8 mouse cellular contexts compared by ENCODE assay signal in the genomic region with DNA sequence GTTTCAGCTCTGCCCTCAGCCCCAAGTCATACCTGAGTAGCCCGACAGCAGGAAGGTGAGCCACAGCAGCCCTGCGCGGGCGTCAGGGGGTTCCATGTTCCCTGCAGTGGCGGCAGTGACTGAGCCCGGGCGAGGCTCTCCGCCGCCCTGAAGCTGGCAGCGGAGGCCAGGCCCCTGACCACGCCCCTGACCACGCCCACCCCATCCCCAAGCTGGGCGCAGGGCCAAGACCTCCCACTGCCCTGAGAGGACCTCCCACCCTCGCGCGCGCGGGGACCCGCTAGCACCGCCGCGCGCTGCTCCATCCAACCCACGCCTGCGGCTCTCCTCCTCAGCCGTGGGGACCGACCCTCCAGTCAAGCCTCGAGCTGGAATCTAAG. TPM values are rescaled to one million over a fixed set of nuclear protein-coding genes. Genes with fewer than 3 reads are reported as not detected.
DNase-seq lines count a peak whose midpoint lies in the region; ATAC-seq lines count a peak whose summit lies in the region.
"Had no signal": no experiment of that assay in that cellular context is flagged by ENCODE, and none has a peak within 500 bp of the region (broad histone marks: within the 10 kb centered on the region; RNA-seq: fewer than 3 reads in every experiment).

No protein-coding gene starts in this region.

- H3K36me3 ChIP-seq in hindbrain, embryonic 16.5 days (ENCODE audit: control insufficient read depth, insufficient read depth, low read length), result no peaks in the 10 kb centered on the region
- H3K36me3 ChIP-seq in limb, embryonic 11.5 days (ENCODE audit: control insufficient read depth, insufficient read depth, low read length), result no peaks in the 10 kb centered on the region
- H3K36me3 ChIP-seq in midbrain, embryonic 13.5 days, result no peaks in the 10 kb centered on the region

- H3K4me1 ChIP-seq in hindbrain, embryonic 16.5 days (ENCODE audit: control insufficient read depth, insufficient read depth, low read depth, low read length), result peaks cover 13% of the 10 kb centered on the region
- peaks cover 18% of the 10 kb centered on the region for H3K4me1 ChIP-seq in limb, embryonic 11.5 days (ENCODE audit: control insufficient read depth, insufficient read depth, low read length)
- H3K4me1 ChIP-seq in midbrain, embryonic 13.5 days (replicated peaks), result peaks cover 21% of the 10 kb centered on the region

- WGBS in hindbrain, embryonic 16.5 days, result under 1% methylated on average over 28 of the region's 28 CpGs
- WGBS in limb, embryonic 11.5 days, result 1% methylated on average over 28 of the region's 28 CpGs
- WGBS in midbrain, embryonic 13.5 days, result under 1% methylated on average over 28 of the region's 28 CpGs

- peak overlapping the region; percentile 90 for H3K4me2 ChIP-seq in hindbrain, embryonic 16.5 days (ENCODE audit: low read length)
- H3K4me2 ChIP-seq in limb, embryonic 11.5 days (ENCODE audit: low read depth, severe bottlenecking), result peak overlapping the region; percentile 87
- peak overlapping the region; percentile 66 for H3K4me2 ChIP-seq in midbrain, embryonic 13.5 days (replicated peaks)

- H3K4me3 ChIP-seq in hindbrain, embryonic 16.5 days (ENCODE audit: low read length), result peak overlapping the region; percentile 47
- peak overlapping the region; percentile 43 for H3K4me3 ChIP-seq in limb, embryonic 11.5 days (ENCODE audit: low read depth, low read length)
- peak overlapping the region; percentile 36 for H3K4me3 ChIP-seq in midbrain, embryonic 13.5 days (replicated peaks)

- DNase-seq in R1 (ENCODE audit: low read depth, low spot score), result peak; percentile 89
- DNase-seq in c-Kit-positive CD71-negative TER-119-negative erythroid progenitor cells, embryonic 14.5 days (ENCODE audit: low read depth), result peak; percentile 35
- DNase-seq in gastrocnemius, postnatal 10 days, result peak; percentile 87
- peak; percentile 91 for DNase-seq in limb, embryonic 11.5 days (ENCODE audit: low spot score)
- peak; percentile 64 to 79 for DNase-seq in spleen, postnatal 4 days (ENCODE audit: low spot score in 2 of 2)

- H3K9ac ChIP-seq in hindbrain, embryonic 16.5 days (ENCODE audit: low read depth, low read length), result peak overlapping the region; percentile 63
- H3K9ac ChIP-seq in limb, embryonic 11.5 days (ENCODE audit: low read length), result peak overlapping the region; percentile 56
- H3K9ac ChIP-seq in midbrain, embryonic 13.5 days (replicated peaks), result peak overlapping the region; percentile 60

- peak; percentile 80 for ATAC-seq in hindbrain, embryonic 16.5 days
- peak; percentile 66 for ATAC-seq in limb, embryonic 11.5 days (ENCODE audit: insufficient number of reproducible peaks, low FRiP score, low TSS enrichment, low read depth)
- peak; percentile 79 for ATAC-seq in midbrain, embryonic 13.5 days

- H3K27ac ChIP-seq in hindbrain, embryonic 16.5 days (ENCODE audit: low read depth, low read length), result no peak overlapping the region
- H3K27ac ChIP-seq in limb, embryonic 11.5 days (replicated peaks; ENCODE audit: low read depth, low read length), result no peak overlapping the region
- no peak overlapping the region for H3K27ac ChIP-seq in midbrain, embryonic 13.5 days

- no peaks in the 10 kb centered on the region for H3K9me3 ChIP-seq in hindbrain, embryonic 16.5 days (ENCODE audit: control insufficient read depth, low read length)
- H3K9me3 ChIP-seq in limb, embryonic 11.5 days (ENCODE audit: control insufficient read depth, low read length), result no peaks in the 10 kb centered on the region
- no peaks in the 10 kb centered on the region for H3K9me3 ChIP-seq in midbrain, embryonic 13.5 days

- peaks cover 26% of the 10 kb centered on the region for H3K27me3 ChIP-seq in hindbrain, embryonic 16.5 days (replicated peaks; ENCODE audit: control insufficient read depth, insufficient read depth, low read length)
- no peaks in the 10 kb centered on the region for H3K27me3 ChIP-seq in limb, embryonic 11.5 days (ENCODE audit: control insufficient read depth, insufficient read depth, low read length)
- peaks cover 44% of the 10 kb centered on the region for H3K27me3 ChIP-seq in midbrain, embryonic 13.5 days

RNA-seq across cellular contexts. Expression of gene Bcam, which starts 0.5 kb away (rescaled TPM):
- 10 to 100 TPM; 60.3 to 68.9 TPM for total RNA-seq in gastrocnemius, postnatal 10 days (2021)
- polyA plus RNA-seq in hindbrain, embryonic 16.5 days (2015; fragmentation: Nextera tagmentation; extraction: Ambion mirVana), result 24.4 and 24.6 TPM in 2 replicates
- 43.0 and 44.1 TPM in 2 replicates for polyA plus RNA-seq in limb, embryonic 11.5 days (2014; fragmentation: Nextera tagmentation; extraction: Ambion mirVana)
- 5.2 and 6.4 TPM in 2 replicates for polyA plus RNA-seq in midbrain, embryonic 13.5 days (2015; fragmentation: Nextera tagmentation; extraction: Ambion mirVana)

RNA-seq across cellular contexts. Expression of gene Nectin2, which starts 20.1 kb away (rescaled TPM):
- total RNA-seq in gastrocnemius, postnatal 10 days (2021), result 10 to 100 TPM; 13.3 to 14.6 TPM
- polyA plus RNA-seq in hindbrain, embryonic 16.5 days (2015; fragmentation: Nextera tagmentation; extraction: Ambion mirVana), result 57.7 and 59.7 TPM in 2 replicates
- polyA plus RNA-seq in limb, embryonic 11.5 days (2014; fragmentation: Nextera tagmentation; extraction: Ambion mirVana), result 59.3 and 63.2 TPM in 2 replicates
- polyA plus RNA-seq in midbrain, embryonic 13.5 days (2015; fragmentation: Nextera tagmentation; extraction: Ambion mirVana), result 40.6 and 48.0 TPM in 2 replicates

RNA-seq across cellular contexts. Expression of gene Cblc, which starts 26.2 kb away (rescaled TPM):
- under 1 TPM; 0.38 to 0.59 TPM for total RNA-seq in gastrocnemius, postnatal 10 days (2021)
- 0.34 and 0.41 TPM in 2 replicates for polyA plus RNA-seq in hindbrain, embryonic 16.5 days (2015; fragmentation: Nextera tagmentation; extraction: Ambion mirVana)
- polyA plus RNA-seq in limb, embryonic 11.5 days (2014; fragmentation: Nextera tagmentation; extraction: Ambion mirVana), result 0.75 and 1.3 TPM in 2 replicates
- polyA plus RNA-seq in midbrain, embryonic 13.5 days (2015; fragmentation: Nextera tagmentation; extraction: Ambion mirVana), result 0.32 TPM in 1 of 2 replicates, not detected in the other
- total RNA-seq: left cerebral cortex, adult 8-10 months had no signal

RNA-seq across cellular contexts. Expression of gene Bcl3, which starts 52.2 kb away (rescaled TPM):
- total RNA-seq in gastrocnemius, postnatal 10 days (2021), result 1 to 10 TPM; 1.8 to 7.0 TPM
- 0.70 and 1.2 TPM in 2 replicates for polyA plus RNA-seq in hindbrain, embryonic 16.5 days (2015; fragmentation: Nextera tagmentation; extraction: Ambion mirVana)
- polyA plus RNA-seq in limb, embryonic 11.5 days (2014; fragmentation: Nextera tagmentation; extraction: Ambion mirVana), result 0.71 and 1.2 TPM in 2 replicates
- polyA plus RNA-seq in midbrain, embryonic 13.5 days (2015; fragmentation: Nextera tagmentation; extraction: Ambion mirVana), result 0.27 and 0.88 TPM in 2 replicates

RNA-seq across cellular contexts. Expression of gene Tomm40, which starts 55.1 kb away (rescaled TPM):
- total RNA-seq in gastrocnemius, postnatal 10 days (2021), result 10 to 100 TPM; 59.3 to 63.3 TPM
- 134 and 135 TPM in 2 replicates for polyA plus RNA-seq in hindbrain, embryonic 16.5 days (2015; fragmentation: Nextera tagmentation; extraction: Ambion mirVana)
- 154 and 163 TPM in 2 replicates for polyA plus RNA-seq in limb, embryonic 11.5 days (2014; fragmentation: Nextera tagmentation; extraction: Ambion mirVana)
- 105 and 125 TPM in 2 replicates for polyA plus RNA-seq in midbrain, embryonic 13.5 days (2015; fragmentation: Nextera tagmentation; extraction: Ambion mirVana)

Comparison
In these comparisons a context has a peak if more than half of its experiments do, and no peak if none do; other contexts are left out.
1. DNase-seq: peak in every context shown above with its lines; median percentile 91 in limb, embryonic 11.5 days; 89 in R1; 87 in gastrocnemius, postnatal 10 days; 72 in spleen, postnatal 4 days; 35 in c-Kit-positive CD71-negative TER-119-negative erythroid progenitor cells, embryonic 14.5 days.